Mouse (Mus musculus) liver, embryonic 14.5 days (tissue): ENCODE measurements around the gene Foxo6.

Source experiments
- CTCF ChIP-seq: IDR thresholded peaks from 2 replicates; pipeline ENCODE4 v1.5.1; 2016; ENCODE audit warnings: antibody characterized with exemption, low read depth, control low read depth
- EP300 ChIP-seq: IDR thresholded peaks from 2 replicates; pipeline ENCODE4 v1.6.1; 2016; ENCODE audit warnings: antibody characterized with exemption, low read depth

DNA sequence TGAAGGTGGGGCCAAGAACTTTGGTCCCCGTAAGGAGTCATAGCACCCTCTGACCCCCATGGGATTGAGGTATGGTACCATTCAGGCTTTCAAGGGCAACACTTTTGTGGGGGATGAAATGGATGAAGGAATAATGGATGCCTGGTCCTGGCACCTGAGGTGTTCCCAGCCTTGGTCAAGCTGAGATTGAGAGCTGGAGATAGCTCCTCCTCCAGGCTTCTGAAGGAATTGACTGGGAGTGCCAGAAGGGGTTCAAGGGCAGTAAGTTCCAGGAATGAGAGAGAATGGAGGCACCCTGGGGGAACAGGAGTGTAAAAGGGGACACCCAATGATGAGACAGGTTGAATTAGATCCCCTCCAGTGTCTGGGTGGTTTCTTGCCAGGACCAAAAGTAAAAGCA, 3.0 kb downstream of the Foxo6 start:
- TF ChIP-seq CTCF (no peak), EP300 (no peak)
